Mouse (Mus musculus) cortical plate, adult 2 months (tissue): ENCODE measurements at regions not wholly inside any gene's neighbourhood (a gene's known extent, or its start where the extent isn't known, plus 50 kb on each side); places are given as distances from the start of the nearest gene placed in this dataset.

ENCODE experiments used
- CTCF ChIP-seq: fragments of 200-500 bp; IDR thresholded peaks from 2 replicates; pipeline ENCODE4 v1.5.1; 2011; ENCODE audit warnings: mild to moderate bottlenecking, control low read depth, low read length; ENCODE audit not compliant: insufficient read depth; ENCODE audit errors: extremely low read depth
- POLR2A ChIP-seq: fragments of 200-500 bp; IDR thresholded peaks from 2 replicates; pipeline ENCODE4 v1.6.1; 2011; ENCODE audit warnings: mild to moderate bottlenecking, low read length, control low read depth; ENCODE audit not compliant: insufficient read depth; ENCODE audit errors: extremely low read depth

DNA sequence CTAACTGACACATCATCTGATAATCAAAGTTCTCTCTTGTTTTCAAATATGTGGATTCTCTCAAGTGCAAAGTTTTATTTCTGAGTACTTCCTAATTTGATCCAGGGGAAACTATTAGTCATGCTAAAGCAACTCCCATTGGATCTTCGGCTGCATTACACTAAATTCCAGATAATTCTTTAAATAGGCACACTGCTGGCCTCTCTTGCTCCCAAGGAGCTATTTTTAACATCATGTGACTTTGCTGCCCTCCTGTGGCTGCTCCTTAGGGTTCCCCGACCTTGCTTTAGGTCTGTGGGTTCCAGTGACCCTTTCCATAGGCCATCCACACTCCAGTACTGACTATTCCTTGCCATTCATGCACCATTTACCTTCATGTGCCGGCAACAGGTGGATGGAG, 230.5 kb upstream of the Gm10295 start:
- no peak for TF ChIP-seq CTCF
- no peak for TF ChIP-seq POLR2A
